Mouse (Mus musculus) hindbrain, embryonic 10.5 days (tissue): ENCODE measurements around the gene Lama2. TPM values are rescaled to one million over a fixed set of nuclear protein-coding genes. Genes with fewer than 3 reads are reported as not detected.

ENCODE experiments used
- DNase-seq: peaks from one replicate; pipeline ENCODE4 v3.0.0-alpha.2; 2017; ENCODE audit warnings: low spot score
- H3K27ac ChIP-seq: fragments of 300-500 bp; sonication (generic); 2 replicates; pipeline ENCODE4 v1.5.1; 2016; ENCODE audit warnings: mild to moderate bottlenecking, moderate library complexity
- H3K27me3 ChIP-seq: fragments of 300-500 bp; sonication (generic); 2 replicates; pipeline ENCODE4 v1.6.1; 2016; ENCODE audit warnings: mild to moderate bottlenecking; ENCODE audit not compliant: poor library complexity, insufficient read depth, severe bottlenecking
- H3K36me3 ChIP-seq: fragments of 300-500 bp; sonication (generic); 2 replicates; pipeline ENCODE4 v1.6.1; 2016; ENCODE audit warnings: mild to moderate bottlenecking, moderate library complexity
- H3K4me1 ChIP-seq: fragments of 300-500 bp; sonication (generic); replicated peaks from 2 replicates; pipeline ENCODE4 v1.6.1; 2016; ENCODE audit warnings: mild to moderate bottlenecking
- H3K4me3 ChIP-seq: fragments of 300-500 bp; sonication (generic); 2 replicates; pipeline ENCODE4 v1.5.1; 2016; ENCODE audit warnings: mild to moderate bottlenecking, moderate library complexity
- H3K9me3 ChIP-seq: fragments of 300-500 bp; sonication (generic); 2 replicates; pipeline ENCODE4 v1.6.1; 2016; ENCODE audit warnings: mild to moderate bottlenecking, moderate library complexity
- WGBS: fragments of 180-500 bp; shearing (Covaris S2); methylation state at CpG from one replicate; pipeline ENCODE4 v1.1.7; 2016; 5-methylcytosine and 5-hydroxymethylcytosine counted together
- polyA plus RNA-seq: library from polyadenylated mRNA; unstranded; fragments of >200 nt; fragmentation: Nextera tagmentation; extraction: Ambion mirVana; gene quantifications from 2 replicates; pipeline ENCODE4 v1.2.1, GENCODE M21; 2016

The Lama2 gene
- polyA plus RNA-seq, 1 experiment from 2014 or later: 6.6 TPM

- H3K27ac ChIP-seq: no peak overlapping the region
- H3K36me3 ChIP-seq: no peaks in the 10 kb centered on the region
- WGBS: 67% methylated on average over 4 of the region's 4 CpGs
- H3K9me3 ChIP-seq: no peaks in the 10 kb centered on the region
- H3K4me1 ChIP-seq: no peaks in the 10 kb centered on the region
- no peak for DNase-seq
- no peak overlapping the region for H3K4me3 ChIP-seq
- H3K27me3 ChIP-seq: no peaks in the 10 kb centered on the region
Observed at GRCm38 (mm10) chr10:27322410-27322990, 297.1 kb downstream of the Lama2 start.

DNA sequence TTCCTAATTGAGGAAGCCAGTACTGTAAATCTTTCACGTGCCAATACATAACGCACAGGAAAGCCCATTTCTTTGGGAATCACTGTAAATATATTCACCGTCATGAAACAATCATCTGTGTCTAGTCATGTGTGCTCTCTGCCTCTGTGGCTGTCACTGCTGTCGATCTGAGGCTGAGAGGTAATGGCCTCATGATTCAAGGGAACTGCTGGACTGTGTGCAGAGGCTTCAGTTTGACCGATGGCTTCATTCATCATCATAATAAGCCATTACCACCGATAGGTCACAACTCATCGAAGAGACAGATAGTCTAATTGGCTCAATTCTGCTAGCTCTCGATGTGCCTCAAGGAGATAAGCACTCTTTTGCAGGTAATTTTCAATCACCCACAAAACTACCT, 312.1 kb downstream of the Lama2 start:
- H3K4me1 ChIP-seq: no peaks in the 10 kb centered on the region
- no peaks in the 10 kb centered on the region for H3K36me3 ChIP-seq
- H3K9me3 ChIP-seq: no peaks in the 10 kb centered on the region
- no peaks in the 10 kb centered on the region for H3K27me3 ChIP-seq
- no peak overlapping the region for H3K4me3 ChIP-seq
- DNase-seq: no peak
- H3K27ac ChIP-seq: no peak overlapping the region
- 86% methylated on average over 8 of the region's 8 CpGs for WGBS

- H3K4me3 ChIP-seq: no peak overlapping the region
- no peak overlapping the region for H3K27ac ChIP-seq
- 68% methylated on average over 3 of the region's 3 CpGs for WGBS
- no peaks in the 10 kb centered on the region for H3K9me3 ChIP-seq
- no peaks in the 10 kb centered on the region for H3K27me3 ChIP-seq
- DNase-seq: no peak
- no peaks in the 10 kb centered on the region for H3K4me1 ChIP-seq
- H3K36me3 ChIP-seq: no peaks in the 10 kb centered on the region
Observed at GRCm38 (mm10) chr10:27305301-27305700, 314.3 kb downstream of the Lama2 start.

- no peaks in the 10 kb centered on the region for H3K27me3 ChIP-seq
- no peak overlapping the region for H3K4me3 ChIP-seq
- H3K9me3 ChIP-seq: no peaks in the 10 kb centered on the region
- H3K36me3 ChIP-seq: no peaks in the 10 kb centered on the region
- 63% methylated on average over 10 of the region's 10 CpGs for WGBS
- no peak overlapping the region for H3K27ac ChIP-seq
- DNase-seq: peak; percentile 6
- peaks cover 3% of the 10 kb centered on the region; the same call in 1 of the 2 replicates for H3K4me1 ChIP-seq
Observed at GRCm38 (mm10) chr10:27285098-27285860, 334.3 kb downstream of the Lama2 start.

DNA sequence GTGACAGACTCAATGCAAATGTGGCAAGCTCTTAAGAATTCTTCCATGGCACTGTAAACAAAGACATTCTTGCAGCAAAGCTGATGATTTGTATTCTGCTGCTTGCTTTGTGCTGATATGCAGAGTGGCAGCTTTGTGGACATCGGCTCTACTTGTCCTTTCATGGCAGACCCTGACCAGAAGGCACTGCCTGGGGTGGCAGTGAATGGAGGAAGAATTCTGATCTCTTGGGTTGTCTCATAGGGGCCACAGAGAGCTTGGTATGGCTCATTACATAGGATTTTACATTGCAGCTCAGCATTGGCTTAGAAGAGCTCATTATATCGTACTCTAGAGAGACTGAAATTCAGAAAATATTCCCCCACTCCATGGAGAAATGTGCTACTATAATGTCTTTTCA, 352.1 kb downstream of the Lama2 start:
- Histone ChIP-seq H3K27ac (no peak overlapping the region), H3K9me3 (no peaks in the 10 kb centered on the region), H3K4me3 (no peak overlapping the region), H3K4me1 (peaks cover 3% of the 10 kb centered on the region), H3K36me3 (no peaks in the 10 kb centered on the region), H3K27me3 (no peaks in the 10 kb centered on the region)
- peak; percentile 3 for DNase-seq
- WGBS: 58% methylated on average over 2 of the region's 2 CpGs

GRCm38 (mm10) chr10:27265812-27266211, 353.7 kb downstream of the Lama2 start:
- WGBS: 62% methylated on average over 2 of the region's 2 CpGs
- DNase-seq: no peak
- H3K4me3 ChIP-seq: no peak overlapping the region
- H3K9me3 ChIP-seq: no peaks in the 10 kb centered on the region
- no peak overlapping the region for H3K27ac ChIP-seq
- H3K36me3 ChIP-seq: no peaks in the 10 kb centered on the region
- H3K4me1 ChIP-seq: peaks cover 3% of the 10 kb centered on the region
- no peaks in the 10 kb centered on the region for H3K27me3 ChIP-seq

GRCm38 (mm10) chr10:27264713-27265112, 354.8 kb downstream of the Lama2 start:
- Histone ChIP-seq H3K9me3 (no peaks in the 10 kb centered on the region), H3K4me1 (peaks cover 3% of the 10 kb centered on the region), H3K27me3 (no peaks in the 10 kb centered on the region), H3K36me3 (no peaks in the 10 kb centered on the region), H3K4me3 (no peak overlapping the region), H3K27ac (no peak overlapping the region)
- 51% methylated on average over 2 of the region's 2 CpGs for WGBS
- DNase-seq: no peak

DNA sequence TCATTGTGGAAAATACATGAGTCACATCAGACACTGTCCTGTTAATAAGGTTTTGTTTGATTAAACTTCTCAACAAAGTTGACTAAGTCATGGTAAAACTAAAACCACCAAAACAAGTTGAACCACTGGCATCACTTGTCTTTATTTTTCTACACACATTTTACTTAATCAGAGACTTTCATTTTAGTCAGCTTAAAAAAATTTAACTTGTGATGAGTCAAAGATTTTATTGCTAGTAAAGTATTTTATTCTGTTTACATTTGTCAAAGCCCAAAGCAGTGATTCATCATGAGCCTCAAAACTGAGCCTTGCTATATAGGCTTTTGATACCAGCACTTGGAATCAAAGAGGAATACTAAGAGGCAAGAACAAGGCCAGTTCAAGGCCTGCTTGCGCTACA, 369.8 kb downstream of the Lama2 start:
- Histone ChIP-seq H3K27me3 (no peaks in the 10 kb centered on the region), H3K27ac (no peak overlapping the region), H3K9me3 (no peaks in the 10 kb centered on the region), H3K36me3 (no peaks in the 10 kb centered on the region), H3K4me3 (no peak overlapping the region), H3K4me1 (no peaks in the 10 kb centered on the region)
- 90% methylated on average over 1 of the region's 1 CpGs for WGBS
- no peak for DNase-seq

GRCm38 (mm10) chr10:27234755-27235154, 384.8 kb downstream of the Lama2 start:
- no peak for DNase-seq

GRCm38 (mm10) chr10:27233577-27233976, 386.0 kb downstream of the Lama2 start:
- Histone ChIP-seq H3K9me3 (no peaks in the 10 kb centered on the region), H3K36me3 (no peaks in the 10 kb centered on the region), H3K27me3 (no peaks in the 10 kb centered on the region), H3K4me3 (no peak overlapping the region), H3K4me1 (no peaks in the 10 kb centered on the region), H3K27ac (no peak overlapping the region)
- 85% methylated on average over 5 of the region's 5 CpGs for WGBS
- DNase-seq: no peak

More at GRCm38 (mm10) chr10:27234755-27235154, 384.8 kb downstream of the Lama2 start:
- Histone ChIP-seq H3K27me3 (no peaks in the 10 kb centered on the region), H3K4me1 (no peaks in the 10 kb centered on the region), H3K27ac (no peak overlapping the region), H3K9me3 (no peaks in the 10 kb centered on the region), H3K4me3 (no peak overlapping the region), H3K36me3 (no peaks in the 10 kb centered on the region)
- WGBS: 66% methylated on average over 4 of the region's 4 CpGs

DNA sequence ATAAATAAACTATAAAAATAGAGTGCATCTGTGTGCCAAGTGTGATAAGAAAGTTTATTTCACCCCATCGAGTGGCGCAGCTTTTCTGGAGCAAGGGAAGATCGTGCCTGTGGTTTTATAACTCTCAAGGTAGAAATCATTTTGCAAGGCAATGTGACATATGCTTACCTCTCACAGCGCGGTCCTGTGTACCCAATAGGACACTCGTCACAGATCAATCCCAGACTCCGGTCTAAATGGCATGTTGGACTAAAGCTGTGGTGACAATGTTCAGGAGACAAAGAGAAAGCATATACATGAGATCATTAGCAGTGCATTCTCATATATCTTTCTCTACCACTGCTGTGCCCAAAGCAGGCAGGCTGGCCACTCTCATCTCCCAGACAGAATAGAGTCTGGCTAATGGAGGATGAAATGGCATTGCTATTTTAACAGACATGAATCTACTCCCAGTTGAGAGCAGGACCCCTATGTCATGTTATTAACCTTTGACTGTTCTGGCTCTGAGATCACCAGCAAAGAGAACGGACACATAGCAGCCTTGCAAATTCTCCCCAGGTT, 395.7 kb downstream of the Lama2 start:
- Histone ChIP-seq H3K27ac (no peak overlapping the region), H3K27me3 (no peaks in the 10 kb centered on the region), H3K4me1 (no peaks in the 10 kb centered on the region), H3K9me3 (no peaks in the 10 kb centered on the region), H3K36me3 (no peaks in the 10 kb centered on the region), H3K4me3 (no peak overlapping the region)
- no peak for DNase-seq
- 90% methylated on average over 8 of the region's 8 CpGs for WGBS

- Histone ChIP-seq H3K27me3 (no peaks in the 10 kb centered on the region), H3K36me3 (no peaks in the 10 kb centered on the region), H3K9me3 (no peaks in the 10 kb centered on the region), H3K27ac (no peak overlapping the region), H3K4me1 (no peaks in the 10 kb centered on the region), H3K4me3 (no peak overlapping the region)
- no peak for DNase-seq
- 90% methylated on average over 6 of the region's 6 CpGs for WGBS
Observed at GRCm38 (mm10) chr10:27222639-27223315, 396.8 kb downstream of the Lama2 start.

DNA sequence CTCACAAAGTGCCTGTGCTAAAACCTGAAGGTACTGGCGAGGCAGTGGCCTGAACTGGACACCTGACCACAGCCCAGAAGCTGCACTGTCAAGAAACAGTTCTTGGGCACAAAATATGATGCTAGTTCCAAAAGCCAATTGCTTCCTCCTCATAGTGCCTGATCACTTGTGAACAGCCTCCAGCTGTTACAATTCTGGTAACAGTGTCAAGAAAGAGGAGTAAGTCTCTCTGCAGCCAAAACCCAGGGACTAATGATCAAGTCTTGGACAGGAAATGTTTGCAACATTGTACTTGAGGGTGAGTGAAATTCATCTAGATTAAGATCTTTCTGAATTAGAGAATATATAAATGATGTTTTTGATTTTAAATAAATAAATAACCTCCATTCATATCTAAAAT, 399.9 kb downstream of the Lama2 start:
- WGBS: 68% methylated on average over 1 of the region's 1 CpGs
- no peak overlapping the region for H3K4me3 ChIP-seq
- H3K4me1 ChIP-seq: no peaks in the 10 kb centered on the region

More for the DNA sequence above, 399.9 kb downstream of the Lama2 start:
- Histone ChIP-seq H3K27me3 (no peaks in the 10 kb centered on the region), H3K9me3 (no peaks in the 10 kb centered on the region), H3K36me3 (no peaks in the 10 kb centered on the region), H3K27ac (no peak overlapping the region)
- DNase-seq: no peak
